Mouse (Mus musculus) right cerebral cortex, postnatal 10 days (tissue): ENCODE measurements at regions not wholly inside any gene's neighbourhood (a gene's known extent, or its start where the extent isn't known, plus 50 kb on each side); places are given as distances from the start of the nearest gene placed in this dataset.

Source experiments
- DNase-seq, 2 experiments: peaks; one replicate each; pipeline ENCODE4 v3.0.0; 2021; ENCODE audit warnings: low spot score in 2 of 2

GRCm38 (mm10) chr6:51272136-51272736 is 160.2 kb upstream of the Nfe2l3 start:
- no peak for DNase-seq

- no peak for DNase-seq
Observed at GRCm38 (mm10) chr6:51279491-51279890, 153.0 kb upstream of the Nfe2l3 start.

- no peak for DNase-seq
Observed at GRCm38 (mm10) chr6:51280231-51280630, 152.2 kb upstream of the Nfe2l3 start.

DNA sequence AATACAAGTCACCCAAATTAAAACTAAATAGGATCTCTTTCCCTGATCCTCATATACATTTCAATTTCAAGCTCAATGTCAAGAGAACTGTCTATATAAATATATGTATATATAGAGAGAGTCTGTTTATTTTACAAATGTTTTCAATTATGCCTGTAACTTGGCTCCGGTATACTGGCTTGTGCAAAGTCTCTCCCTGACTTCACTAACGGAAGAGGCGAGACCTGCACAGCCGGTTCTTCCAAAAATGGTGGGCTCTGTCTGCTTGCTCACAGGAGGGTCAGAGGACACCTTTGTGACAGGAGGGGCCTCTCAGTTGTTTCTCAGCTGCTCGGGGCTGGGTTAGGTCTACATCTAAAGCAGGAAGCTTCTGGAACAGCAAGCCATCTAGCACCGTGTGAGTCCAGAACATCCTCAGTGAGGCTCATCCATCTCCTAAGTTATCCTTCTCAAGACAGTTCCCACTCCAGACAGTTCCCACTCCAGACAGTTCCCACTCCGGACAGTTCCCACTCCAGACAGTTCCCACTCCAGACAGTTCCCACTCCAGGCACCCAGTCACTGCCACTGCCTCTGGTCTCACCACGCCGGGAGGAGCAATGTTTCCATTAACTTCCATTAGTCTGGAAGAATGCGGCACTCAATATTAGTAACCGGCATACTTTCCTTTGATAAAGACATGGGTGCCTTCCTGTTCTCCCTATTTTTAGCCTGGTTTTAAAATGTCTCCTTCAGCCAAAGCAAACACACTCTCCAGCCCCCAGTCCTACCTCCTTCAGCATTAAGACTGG is 148.4 kb upstream of the Nfe2l3 start:
- DNase-seq, result no peak

DNA sequence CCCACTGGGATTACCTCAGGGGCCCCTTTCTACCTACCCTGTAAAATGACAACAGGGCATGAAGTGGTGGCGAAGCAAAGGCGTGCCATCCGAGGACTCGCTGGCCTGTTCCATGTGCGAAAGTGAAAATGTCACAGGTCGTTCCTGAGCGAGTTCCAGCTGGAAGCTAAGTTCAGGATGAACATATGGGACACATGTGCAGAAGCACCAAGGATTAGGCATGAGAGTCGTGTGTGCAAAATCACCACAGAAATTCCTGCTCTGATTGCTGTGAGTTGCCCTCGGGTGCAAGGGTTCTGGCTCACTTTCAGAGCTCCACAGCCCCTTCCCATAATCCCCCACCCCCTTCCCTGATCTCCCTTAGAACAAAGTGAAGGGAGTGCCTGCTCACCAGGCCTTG is 147.6 kb upstream of the Nfe2l3 start:
- no peak for DNase-seq

- DNase-seq, result no peak
Observed at GRCm38 (mm10) chr6:51286836-51287235, 145.6 kb upstream of the Nfe2l3 start.

- no peak for DNase-seq
Observed at GRCm38 (mm10) chr6:51287383-51287782, 145.1 kb upstream of the Nfe2l3 start.

- DNase-seq, result no peak
Observed at GRCm38 (mm10) chr6:51287807-51288206, 144.7 kb upstream of the Nfe2l3 start.

DNA sequence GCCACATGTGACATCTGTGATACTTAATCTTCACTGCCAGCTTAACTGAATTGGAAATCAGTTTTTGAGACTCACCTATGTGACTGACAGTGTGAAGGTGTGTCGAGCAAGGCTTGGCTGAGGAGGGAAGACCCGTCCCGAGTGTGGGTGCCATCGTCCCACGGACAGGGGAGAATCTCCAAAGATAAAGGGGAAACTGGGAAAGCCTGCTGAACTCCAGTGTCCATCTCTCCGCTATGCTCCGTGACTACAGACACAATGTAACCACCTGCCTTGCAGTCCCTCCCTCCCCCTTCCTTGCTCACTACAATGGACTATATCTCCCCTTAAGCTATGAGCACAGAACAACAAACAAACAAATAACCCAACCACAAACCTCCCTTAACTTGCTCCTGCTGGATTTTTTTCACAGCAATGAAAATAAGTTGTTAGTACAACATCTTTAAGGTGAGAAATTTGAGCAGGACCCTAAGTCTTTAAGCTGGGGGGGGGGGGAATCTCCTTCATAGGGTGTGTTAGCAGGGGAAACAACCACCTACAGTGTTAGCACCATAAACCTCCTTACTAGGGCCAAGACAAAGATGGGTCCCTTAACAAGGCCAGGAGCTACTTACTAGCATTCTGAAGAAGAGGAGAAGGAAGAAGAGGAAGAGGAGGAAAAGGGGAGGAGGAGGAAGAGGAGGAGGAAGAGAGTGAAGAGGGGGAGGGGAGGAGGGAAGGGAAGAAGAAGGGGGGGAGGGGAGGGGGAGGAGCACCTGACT is 144.0 kb upstream of the Nfe2l3 start:
- no peak for DNase-seq

DNA sequence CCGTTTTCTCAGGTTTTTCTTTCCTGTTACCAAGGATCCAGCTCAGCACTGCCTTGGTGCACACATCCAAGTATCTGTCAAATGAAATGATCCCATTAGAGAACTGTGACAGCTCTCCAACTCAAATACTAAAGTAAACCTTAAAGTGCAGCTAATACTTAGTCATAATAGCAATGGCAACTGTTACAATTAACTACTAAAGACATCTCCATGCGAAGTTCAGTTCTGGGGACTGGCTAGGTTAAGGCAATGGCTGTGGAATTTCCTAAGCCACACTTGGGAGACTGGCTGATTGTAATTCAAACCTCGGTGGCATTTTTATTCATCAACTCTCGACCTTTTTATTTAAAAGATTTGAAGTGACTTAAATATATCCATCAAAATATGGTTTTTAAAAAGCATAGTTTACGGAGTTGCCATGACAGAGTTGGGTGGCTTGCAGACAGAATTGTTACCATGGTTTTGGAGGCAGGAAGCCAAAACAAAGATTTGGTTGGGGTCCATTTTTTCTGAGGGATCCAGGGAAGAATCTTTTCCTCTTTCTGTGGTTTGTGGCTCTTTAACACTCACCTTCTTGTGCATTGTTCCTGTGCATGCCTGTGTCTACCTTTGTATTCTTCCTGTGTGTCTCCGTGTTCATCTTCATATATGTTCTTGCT is 143.3 kb upstream of the Nfe2l3 start:
- peak; percentile 55 to 62 for DNase-seq

- no peak for DNase-seq
Observed at GRCm38 (mm10) chr6:51300694-51301417, 131.6 kb upstream of the Nfe2l3 start.

- DNase-seq, result no peak
Observed at GRCm38 (mm10) chr6:51301831-51302230, 130.6 kb upstream of the Nfe2l3 start.

- DNase-seq, result no peak
Observed at GRCm38 (mm10) chr6:51302240-51302639, 130.2 kb upstream of the Nfe2l3 start.

DNA sequence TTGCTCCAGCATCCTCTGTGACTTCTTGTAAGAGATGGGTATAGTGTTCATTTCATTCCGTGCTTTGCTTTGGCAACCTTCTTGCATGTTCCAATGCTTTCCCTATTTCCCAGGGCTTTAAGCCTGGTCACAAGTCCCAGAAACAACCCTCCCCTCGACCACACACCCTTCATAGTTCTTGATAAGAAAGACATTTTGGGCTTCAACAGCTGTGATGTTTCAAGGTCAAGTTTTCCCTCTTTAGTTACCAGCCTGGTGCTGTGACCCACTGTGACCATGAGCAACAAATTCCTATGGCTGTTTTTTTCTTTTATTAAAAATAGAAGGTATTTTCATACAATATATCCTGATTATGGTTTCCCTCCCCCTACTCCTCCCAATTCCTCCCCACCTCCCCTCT is 114.1 kb upstream of the Nfe2l3 start:
- no peak for DNase-seq

GRCm38 (mm10) chr6:51320019-51320418 is 112.5 kb upstream of the Nfe2l3 start:
- no peak for DNase-seq

DNA sequence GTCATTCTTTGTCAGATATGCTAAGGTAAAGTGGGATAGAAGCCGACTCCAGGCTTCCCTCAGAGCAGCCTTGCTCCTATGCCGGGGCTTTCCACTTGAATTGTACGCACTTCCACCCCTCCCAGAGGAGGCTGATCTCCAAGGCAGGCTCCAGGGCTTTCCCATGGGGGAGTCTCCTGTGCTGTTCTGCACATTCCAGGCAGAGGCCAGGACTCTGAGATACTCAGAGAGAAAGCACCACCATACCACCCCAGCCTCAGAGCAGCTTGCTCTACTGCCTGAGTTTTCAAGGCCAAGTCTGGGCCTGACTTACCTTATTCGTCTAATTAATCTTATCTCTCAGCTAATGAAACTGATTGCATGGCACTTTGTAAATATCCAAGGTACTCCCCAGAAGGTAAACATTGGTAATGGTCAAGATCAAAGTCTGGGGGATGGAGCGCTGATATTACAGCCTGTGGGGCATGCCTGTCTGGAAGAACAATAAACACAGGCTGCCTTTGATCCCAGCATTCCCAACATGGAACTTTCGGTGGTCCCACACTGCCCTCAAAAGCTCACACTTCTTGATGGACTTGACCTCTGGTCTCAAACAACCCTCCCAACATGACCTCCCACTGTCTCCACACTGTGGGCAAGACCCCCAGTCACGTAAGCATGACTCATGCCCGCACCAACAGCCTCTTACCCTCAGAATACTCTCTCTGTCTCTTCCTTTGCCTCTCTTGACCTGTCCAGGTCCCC is 111.6 kb upstream of the Nfe2l3 start:
- DNase-seq, result no peak

DNA sequence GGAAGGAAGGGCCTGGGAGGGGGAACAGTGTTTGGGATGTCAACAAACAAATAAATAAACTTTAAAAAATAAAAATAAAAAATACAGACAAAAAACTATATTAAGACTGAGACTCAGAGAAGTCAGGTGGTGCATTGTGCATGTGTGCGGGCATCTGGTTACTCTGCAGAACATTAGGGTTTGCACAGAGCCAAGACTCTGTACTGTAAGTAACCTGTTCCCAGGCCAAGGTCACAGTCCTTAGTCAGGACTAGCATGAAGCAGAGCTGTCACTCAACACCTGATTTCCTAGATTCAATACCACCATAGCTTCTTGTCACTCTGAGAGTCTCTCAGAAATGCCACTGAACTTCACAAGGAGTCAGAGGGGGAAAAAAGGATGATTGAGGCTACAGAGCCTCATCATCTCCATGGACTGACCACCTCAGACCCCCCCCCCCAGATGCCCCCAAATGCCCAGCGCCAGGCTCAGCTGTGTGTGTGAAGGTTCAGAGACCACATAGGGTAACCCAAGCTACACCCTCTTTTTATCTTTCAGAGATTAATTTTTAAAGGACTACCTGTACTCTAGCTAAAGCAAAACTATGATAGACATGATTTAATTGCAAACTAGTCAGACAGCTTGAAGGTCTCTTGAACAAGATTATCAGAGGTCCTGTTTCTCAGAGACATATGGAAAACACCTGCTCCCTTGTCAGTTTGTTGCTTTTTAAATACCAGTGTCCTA is 106.2 kb upstream of the Nfe2l3 start:
- DNase-seq, result no peak

DNA sequence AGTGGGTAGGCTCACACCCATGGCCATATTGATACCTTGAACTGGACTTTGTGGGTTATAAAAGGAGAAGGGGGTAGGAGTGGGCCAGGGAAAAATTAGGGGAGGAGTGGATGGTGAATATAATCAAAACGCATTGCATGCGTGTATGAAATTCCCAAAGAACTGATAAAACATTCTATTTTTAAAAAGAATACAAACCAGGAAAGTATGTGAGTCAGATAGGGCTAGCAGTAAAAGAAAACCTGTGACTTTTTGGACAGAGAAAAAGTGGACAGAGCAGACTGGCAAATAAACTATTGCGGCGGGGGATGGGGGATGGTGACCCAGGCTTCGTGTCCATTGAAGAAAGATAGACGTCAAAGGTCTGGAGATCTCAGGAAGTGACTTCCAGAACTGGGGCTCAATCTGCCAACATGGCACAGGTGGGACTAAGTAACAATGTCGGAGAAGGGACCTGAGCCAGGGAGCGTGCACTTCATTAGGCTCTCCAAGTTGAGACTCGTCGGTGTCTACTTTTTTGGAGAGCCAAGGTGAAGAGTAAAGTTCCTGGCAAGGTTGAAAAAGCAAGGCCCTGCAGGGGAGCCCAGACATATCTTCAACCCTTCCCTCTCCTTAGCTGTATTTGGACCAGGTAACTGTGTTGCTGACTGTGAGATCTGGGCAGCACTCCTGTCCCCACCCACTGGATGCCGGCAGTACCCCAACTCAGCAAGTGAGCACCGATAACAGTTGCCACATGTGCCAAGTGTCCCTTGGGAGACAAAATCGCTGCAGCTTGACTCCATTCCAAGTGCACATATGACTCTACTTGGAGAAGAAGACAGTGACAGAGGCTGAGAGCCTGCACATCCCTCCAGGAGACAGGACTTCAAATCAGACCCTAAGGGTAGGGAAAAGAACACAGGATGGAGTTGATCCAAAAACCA is 103.1 kb upstream of the Nfe2l3 start:
- no peak for DNase-seq

DNA sequence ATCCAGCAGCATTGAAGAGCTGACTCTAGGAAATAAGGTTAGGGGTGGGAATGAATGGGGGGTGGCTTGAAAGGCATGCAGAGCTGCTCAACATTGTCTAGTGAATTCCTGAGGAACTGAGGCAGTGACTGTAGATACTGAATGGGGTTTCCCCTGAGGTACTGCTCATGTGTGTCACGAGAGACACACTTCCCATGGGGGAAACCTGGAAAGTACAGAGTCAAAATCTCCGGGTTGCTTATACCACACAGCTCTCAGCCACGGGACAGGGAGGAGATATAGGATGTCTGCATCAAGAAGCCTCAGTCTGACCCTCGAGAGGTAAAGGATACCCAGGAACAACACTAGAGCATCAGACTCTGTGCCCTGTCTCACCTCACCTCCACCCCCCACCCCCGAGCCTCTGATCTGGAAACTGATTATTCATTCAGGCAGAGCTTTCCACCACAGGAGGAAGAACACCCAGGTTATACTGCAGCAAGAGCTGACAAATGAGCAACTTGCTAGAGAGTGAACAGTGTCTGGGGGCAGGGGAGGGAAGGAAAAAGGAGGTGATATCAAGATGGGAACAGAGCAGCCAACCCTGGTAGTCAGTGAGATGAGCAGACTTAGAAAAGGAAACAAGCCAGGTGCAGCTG is 102.3 kb upstream of the Nfe2l3 start:
- no peak for DNase-seq
